Mouse (Mus musculus) kidney, postnatal 14 days (tissue): Measurements from ENCODE around the gene Gm20388.
A peak's percentile ranks its signal among the peaks of the same experiment; 100 is the strongest.

Experiments used
- DNase-seq: peaks from one replicate; pipeline ENCODE4 v3.0.0; 2022; ENCODE audit warnings: mixed read lengths

Gm20388 gene

GRCm38 (mm10) chr8:122375751-122376364 lies 2465.2 kb downstream of the Gm20388 start:
- DNase-seq: no peak

GRCm38 (mm10) chr8:122376365-122377231 lies 2466.0 kb downstream of the Gm20388 start, which contains the start of gene Zc3h18:
TSS of gene Zc3h18 (plus strand) at chr8:122376609.
- DNase-seq: peak; percentile 100

DNA sequence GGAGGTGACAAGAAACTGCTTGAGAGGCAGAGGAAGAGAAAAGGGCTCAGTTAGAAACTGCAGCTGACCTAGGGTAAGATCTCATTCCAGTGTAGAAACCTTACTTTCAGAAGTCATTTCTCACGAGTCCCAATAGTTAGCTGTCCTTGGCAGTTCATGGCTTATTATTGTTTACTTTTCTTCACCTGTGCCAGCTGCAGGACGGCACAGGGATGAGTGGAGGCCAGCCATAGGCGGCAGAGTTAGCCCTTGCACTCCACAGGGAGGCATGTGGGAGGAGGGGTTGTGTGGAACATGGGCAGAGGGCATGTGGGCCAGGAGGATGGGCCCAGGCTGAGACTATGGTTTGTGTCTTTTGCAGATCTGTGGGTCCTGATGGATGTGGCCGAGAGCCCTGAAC lies 2472.4 kb downstream of the Gm20388 start:
- DNase-seq: no peak

GRCm38 (mm10) chr8:122389357-122389756 lies 2478.7 kb downstream of the Gm20388 start:
- DNase-seq: no peak

GRCm38 (mm10) chr8:122390758-122391157 lies 2480.1 kb downstream of the Gm20388 start:
- DNase-seq: no peak

- no peak for DNase-seq
Measured at GRCm38 (mm10) chr8:122393717-122394116, 2483.1 kb downstream of the Gm20388 start.

- no peak for DNase-seq
Measured at GRCm38 (mm10) chr8:122395291-122395690, 2484.7 kb downstream of the Gm20388 start.

- no peak for DNase-seq
Measured at GRCm38 (mm10) chr8:122398186-122398585, 2487.5 kb downstream of the Gm20388 start.

DNA sequence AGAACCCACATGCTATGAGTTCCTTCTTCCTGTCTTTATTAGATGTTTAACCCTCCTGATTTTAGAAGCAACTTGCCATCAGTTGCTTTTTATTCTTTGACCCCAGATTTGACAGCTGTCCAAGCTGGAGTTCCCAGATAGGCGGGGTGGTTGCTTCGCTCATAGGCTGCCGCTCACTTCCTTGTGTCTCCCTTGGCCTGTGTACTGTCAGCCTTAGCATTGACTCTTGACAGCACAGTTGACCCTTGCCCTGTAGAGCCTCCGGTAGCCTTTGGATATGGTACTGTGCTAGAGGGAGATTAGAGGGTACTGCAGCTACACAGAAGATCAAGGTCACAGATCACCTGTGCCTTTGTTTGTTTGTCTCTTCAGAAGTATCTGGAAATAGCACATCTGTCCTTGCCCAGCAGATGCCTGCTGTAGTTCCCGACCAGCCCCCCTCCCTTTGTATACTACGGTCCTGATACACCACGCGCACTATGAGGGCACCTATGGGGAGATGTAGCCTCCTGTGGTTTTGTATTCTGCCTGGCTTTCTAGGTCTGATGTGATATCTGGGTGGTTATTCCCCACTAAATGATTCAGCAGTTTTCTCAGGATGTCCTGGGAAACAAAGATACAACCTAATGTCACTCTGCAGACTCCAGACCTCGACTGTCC lies 2494.6 kb downstream of the Gm20388 start:
- peak; percentile 61 for DNase-seq

- DNase-seq: no peak
Measured at GRCm38 (mm10) chr8:122407678-122408077, 2497.0 kb downstream of the Gm20388 start.

- no peak for DNase-seq
Measured at GRCm38 (mm10) chr8:122414311-122414710, 2503.7 kb downstream of the Gm20388 start.

DNA sequence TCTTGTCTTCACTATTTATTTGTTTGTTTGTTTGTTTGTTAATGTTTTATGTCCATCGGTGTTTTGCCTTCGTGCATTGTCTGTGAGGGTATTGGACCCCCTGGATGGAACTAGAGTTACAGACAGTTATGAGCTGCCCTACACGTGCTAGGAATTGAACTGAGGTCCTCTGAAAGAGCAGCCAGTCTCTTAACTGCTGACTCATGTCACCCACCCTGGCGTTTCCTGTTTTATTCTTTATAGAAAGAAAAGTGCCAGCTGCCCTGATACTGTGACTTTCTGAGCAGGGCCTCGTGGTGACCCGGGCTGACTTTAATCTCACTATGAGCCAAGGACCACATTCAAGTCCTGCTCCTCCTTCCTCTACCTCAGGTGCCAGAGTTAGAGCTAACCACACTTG lies 2504.9 kb downstream of the Gm20388 start:
- no peak for DNase-seq

DNA sequence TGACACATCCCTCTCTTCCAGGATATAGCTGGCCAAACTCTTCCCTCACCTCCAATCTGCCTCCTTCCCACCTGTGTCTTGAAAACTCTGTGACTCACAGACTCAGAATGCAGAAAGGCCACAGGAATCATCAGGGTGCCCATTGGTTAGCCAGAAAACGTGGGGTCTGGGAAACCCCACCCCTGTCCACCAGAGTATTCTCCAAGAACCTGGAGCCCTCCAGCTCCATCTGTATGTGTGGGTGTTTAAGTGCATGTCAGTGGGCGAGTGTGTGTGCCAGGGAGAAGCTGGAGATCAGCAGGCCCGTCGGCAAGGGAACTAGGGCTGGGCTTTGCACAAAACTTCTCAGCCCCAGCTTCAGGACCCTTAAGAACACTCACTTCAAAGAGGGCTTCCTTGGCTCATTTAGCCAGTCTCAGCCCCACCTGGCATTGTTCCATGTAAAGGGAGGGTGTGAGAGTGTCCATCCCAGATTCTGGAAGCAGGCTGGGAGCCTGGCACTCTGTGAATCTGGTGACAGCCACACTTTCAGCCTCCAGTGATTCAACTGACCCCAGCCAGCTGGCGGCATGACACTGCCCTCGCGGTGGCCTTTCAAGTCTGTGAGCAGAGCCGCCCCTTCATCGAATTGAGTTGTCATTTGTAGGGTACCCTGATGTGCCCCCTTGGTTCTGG lies 2509.4 kb downstream of the Gm20388 start:
- DNase-seq: no peak

DNA sequence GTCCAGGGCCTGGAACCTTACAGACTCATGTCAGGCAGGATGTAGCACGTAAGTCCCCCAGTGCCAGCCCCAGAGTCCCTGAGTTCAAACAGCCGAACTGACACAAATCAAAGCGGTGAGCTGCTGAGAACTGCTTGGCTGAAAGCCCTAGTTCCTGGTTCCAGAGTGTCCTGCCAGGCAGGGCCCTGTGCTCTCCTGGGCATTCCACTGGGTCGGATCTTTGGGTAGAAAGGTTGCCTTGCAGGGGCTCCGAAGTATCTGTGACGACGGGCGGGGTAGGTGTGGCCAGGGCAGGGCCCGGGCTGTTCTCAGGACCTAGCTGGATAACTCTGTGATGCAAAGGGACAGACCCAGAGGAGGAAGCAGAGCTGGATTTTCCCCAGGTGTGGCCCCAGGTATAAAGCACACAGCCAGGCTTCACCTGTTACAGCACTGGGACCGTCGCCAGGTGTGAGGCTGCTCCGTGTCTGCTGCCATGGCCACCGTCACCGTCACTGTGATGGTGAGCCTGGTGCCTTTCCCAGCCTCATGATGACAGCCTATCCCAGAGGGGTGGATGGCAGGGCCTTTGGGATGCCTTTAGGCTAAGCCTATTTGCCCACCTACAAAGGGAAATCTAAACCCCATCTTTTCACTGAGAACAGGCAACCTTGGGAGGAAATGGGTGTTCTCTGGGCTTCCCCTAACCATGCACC lies 2510.9 kb downstream of the Gm20388 start, which contains the start of gene Il17c:
TSS of gene Il17c (plus strand) at position 645 of the 695 bp plus-strand sequence.
- DNase-seq: no peak

- no peak for DNase-seq
Measured at GRCm38 (mm10) chr8:122423217-122423616, 2512.6 kb downstream of the Gm20388 start.

- DNase-seq: peak; percentile 73
Measured at GRCm38 (mm10) chr8:122423659-122424058, 2513.0 kb downstream of the Gm20388 start.

DNA sequence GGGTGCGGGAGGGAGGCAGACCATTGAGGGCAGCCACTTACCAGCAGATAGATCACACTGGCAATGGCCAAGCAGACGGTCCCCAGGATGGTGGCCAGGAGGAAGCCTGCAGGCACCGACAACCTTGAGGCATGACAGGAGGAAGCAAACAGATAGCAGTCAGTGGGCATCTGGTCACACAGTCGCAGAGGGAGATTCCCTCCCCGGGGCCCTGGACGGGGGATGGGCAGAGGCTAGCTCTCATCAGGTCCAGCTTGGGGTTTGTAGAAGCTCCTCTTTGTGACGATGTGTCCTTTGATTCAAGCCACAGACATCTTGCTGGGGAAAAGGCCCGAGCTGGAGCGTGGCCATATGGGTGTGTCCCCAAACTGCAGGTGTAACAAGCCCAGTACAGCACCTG lies 2515.5 kb downstream of the Gm20388 start:
- no peak for DNase-seq

DNA sequence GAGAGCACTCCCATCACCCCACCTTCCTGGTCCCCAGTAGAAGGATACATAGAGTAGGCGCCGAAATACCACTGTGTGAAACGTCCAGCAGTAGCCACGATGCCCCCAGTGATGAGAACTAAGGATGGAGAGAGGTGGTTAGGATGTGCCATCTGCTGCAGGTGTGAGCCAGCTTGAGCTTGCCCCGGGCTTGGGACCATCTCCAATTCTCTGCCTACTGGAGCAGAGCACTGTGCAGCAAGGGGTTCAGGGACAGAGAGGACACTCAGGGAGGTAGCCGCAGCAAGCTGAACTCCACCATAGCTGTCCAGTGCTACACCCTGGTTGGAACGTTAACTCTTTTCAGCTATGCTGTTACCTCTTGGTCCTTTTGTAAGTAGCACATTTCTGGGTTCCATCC lies 2517.0 kb downstream of the Gm20388 start:
- DNase-seq: no peak

GRCm38 (mm10) chr8:122428163-122428562 lies 2517.5 kb downstream of the Gm20388 start:
- no peak for DNase-seq

DNA sequence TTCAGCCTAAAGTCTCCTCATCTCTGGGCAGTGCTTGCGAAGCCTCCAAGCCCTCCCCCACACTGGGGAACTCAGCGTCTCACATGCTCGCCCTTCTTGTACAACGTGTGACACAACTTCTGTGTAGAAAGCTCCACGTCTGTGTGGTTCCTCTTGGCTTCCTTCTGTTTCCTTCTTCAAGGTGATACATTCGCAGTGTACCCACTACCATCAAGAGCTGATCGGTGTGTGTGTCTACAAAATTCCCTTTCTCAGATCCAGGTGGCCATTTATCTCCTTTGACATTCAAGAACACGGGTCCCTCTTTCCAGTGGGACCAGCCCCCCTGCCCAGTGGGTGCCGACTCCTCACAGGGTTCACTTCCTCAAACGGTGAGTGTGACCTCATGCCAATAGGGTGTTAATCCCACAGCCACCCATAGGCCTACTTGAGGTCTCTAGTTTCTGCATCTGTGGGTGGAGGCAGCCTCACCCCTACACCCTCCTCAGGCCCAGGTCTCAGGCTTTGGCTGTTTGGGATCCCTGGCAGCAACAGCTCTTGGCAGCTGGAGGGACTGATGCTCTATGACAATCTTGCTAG lies 2519.5 kb downstream of the Gm20388 start:
- DNase-seq: no peak

GRCm38 (mm10) chr8:122430646-122431045 lies 2520.0 kb downstream of the Gm20388 start:
- DNase-seq: peak; percentile 69
